Mouse (Mus musculus): ENCODE measurements around the gene Plekhm1.
"Not testable (repeated sequence)": the region's sequence is repeated elsewhere in the genome, so short reads cannot be mapped to it uniquely, and the experiment has no call there.

Plekhm1 gene

GRCm38 (mm10) chr11:103411981-103412949 is at the start of gene Plekhm1:
Plekhm1 (minus strand) TSS chr11:103412687.
- DNase-seq (ENCODE audit: low read depth, low spot score): peak; percentile 94

DNA sequence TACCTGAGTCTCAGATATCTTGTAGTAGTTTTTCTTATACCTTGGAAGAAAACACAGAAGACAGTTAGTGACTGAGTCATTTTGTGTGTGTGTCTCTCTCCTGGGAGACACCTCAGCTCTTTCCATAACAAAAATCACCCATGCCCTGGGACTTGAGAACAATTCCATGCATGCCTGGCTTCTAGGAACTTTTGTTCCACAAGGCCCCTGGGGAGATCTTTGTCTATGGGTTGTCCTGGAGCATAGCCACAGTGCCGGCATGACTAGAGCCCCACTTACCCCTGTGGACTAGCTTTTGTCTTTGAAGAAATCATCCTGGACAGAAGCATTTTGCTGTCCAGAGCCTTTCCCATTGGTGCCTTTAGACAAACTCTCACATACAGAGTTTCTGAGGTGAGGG is 38.6 kb upstream of the Plekhm1 start:
- not testable (repeated sequence) for DNase-seq (ENCODE audit: low read depth, low spot score)

GRCm38 (mm10) chr11:103449721-103450120 is 37.2 kb upstream of the Plekhm1 start:
- not testable (repeated sequence) for DNase-seq (ENCODE audit: low read depth, low spot score)

- DNase-seq (ENCODE audit: low read depth, low spot score): no peak
Observed at GRCm38 (mm10) chr11:103443678-103444077, 31.2 kb upstream of the Plekhm1 start.

GRCm38 (mm10) chr11:103436282-103436681 is 23.8 kb upstream of the Plekhm1 start:
- DNase-seq (ENCODE audit: low read depth, low spot score): no peak

GRCm38 (mm10) chr11:103425031-103425430 is 12.5 kb upstream of the Plekhm1 start:
- no peak for DNase-seq (ENCODE audit: low read depth, low spot score)

DNA sequence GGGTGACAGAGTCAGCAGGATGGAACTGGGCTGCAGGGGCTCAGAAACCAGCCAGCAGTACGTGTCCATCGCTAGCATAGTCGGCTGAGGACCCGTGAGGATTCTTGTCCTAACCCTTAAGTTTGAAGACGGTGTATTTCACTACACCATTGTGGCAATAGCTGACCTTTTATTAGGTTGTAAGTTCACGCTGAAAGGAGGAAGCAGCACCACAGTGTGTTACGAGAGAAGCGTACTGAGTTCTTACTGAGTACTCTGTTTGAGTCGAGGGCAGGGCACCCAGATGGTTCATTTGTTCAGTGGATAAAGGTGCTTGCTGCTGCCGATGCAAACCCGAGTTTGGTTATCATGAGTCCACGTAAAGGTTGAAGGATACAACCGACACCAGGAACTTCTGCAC is 7.2 kb upstream of the Plekhm1 start:
- no peak for DNase-seq (ENCODE audit: low read depth, low spot score)

DNA sequence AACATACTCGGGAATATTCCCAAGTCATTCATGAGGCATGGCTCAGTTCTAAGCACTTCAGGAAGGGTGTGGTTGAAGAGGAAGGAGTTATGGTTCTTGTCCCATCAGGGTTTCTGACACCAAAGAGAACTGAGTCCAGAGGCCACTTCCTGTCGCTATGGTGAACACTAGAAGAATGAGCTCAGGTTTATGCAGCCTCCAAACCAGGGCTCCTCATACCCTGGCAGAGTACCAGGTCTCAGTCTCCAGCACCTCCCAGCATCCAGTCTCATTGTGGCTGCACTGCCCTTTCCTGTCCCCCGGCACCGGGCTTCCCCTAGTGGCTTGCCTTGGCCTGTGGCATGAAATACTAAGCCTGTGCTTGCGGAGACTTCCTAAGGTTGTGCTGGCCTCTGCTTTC is 6.7 kb upstream of the Plekhm1 start:
- no peak for DNase-seq (ENCODE audit: low read depth, low spot score)

DNA sequence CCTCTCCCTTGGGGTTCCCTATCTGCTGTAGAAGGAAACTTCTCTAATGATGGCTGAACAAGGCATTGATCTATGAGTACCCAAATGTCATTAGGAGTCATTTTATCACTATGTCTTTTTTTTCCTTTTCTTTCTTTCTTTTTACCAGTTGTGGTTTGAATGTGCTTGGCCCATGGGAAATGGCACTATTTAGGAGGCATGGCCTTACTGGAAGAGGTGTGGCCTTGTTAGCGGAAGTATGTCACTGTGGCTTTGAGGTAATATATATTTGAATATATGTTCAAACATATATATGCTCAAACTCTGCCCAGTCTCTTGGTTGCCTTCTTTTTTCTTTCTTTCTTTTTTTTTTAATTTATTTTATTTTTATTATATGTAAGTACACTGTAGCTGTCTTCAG is 1.0 kb upstream of the Plekhm1 start:
- no peak for DNase-seq (ENCODE audit: low read depth, low spot score)

- DNase-seq (ENCODE audit: low read depth, low spot score): no peak
Observed at GRCm38 (mm10) chr11:103412950-103413423, 500 bp upstream of the Plekhm1 start.

DNA sequence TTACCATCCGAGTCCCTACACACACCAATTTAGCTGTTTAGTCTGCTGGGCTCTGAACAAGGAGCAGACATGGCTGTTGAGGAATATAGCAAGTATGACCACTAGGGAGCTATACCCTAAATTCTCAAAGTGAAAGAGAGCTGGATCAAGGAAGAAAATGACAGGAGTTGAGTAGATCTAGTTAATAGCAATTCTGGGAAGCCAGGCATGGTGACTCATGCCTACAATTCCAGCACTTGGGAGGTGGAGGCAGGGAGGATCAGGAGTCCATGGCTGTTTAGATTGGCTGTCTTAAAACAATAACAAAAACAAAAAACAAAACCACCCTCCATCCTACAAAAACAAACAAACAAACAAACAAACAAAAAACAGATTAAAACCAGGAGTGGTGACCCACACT is 1.2 kb downstream of the Plekhm1 start:
- DNase-seq (ENCODE audit: low read depth, low spot score): no peak

DNA sequence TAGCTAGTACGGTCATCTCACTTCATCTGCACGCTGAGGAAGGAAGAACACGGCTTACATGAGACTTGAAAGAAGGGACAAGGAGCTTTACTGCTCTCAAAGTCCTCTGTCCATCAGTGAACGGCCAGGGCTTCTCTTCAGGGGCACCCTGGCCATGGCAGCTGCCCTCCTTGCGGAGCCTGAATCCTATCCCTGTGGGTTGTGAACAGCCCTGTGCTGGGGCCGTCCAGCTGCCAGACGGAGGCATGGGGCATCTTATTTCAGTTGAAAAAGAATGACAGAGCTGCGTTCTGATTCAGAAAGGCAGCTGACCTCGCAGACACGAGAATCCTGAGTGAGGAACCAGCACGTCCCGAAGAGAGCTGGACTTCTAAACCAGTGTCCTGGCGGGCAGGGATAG is 3.6 kb downstream of the Plekhm1 start:
- no peak for DNase-seq (ENCODE audit: low read depth, low spot score)

GRCm38 (mm10) chr11:103407136-103407535 is 5.4 kb downstream of the Plekhm1 start:
- not testable (repeated sequence) for DNase-seq (ENCODE audit: low read depth, low spot score)

DNA sequence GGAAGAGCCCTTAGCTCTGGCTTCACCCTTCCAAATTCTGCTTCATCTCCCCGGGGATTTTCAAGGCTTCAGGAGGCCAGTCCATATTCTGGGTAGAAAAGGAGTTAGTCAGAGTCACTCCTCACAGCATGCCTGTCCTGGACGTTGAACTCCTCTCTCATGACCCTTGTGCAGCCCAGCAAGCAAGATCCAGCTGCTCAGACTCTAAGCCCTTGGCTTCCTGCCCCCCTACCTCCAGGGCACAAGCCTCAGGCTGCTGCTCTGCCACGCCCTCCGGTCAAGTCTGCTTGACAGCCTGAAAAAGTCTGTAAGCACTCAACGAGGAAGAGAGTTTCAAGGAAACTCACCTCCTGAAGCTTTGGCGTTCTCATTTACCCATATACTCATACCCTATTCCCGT is 5.9 kb downstream of the Plekhm1 start:
- no peak for DNase-seq (ENCODE audit: low read depth, low spot score)

DNA sequence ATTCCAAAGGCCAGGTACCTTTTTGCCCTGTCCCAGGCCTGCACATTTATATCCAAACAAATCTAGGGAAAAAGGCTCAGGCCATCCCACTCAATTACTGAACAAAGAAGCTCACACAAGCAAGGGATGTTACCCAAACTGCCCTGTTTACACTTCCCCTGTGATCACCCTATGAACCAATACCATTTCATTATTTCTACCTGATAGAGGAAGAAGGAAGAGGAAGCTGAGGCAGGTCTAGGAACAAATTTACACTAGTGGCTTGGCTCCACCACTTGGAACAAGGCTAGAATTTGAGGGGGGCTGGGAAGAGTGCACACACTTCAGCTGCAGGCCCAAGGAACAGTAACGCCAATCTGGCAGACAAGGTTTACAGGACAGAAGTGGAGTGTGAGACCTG is 6.7 kb downstream of the Plekhm1 start:
- DNase-seq (ENCODE audit: low read depth, low spot score): no peak

DNA sequence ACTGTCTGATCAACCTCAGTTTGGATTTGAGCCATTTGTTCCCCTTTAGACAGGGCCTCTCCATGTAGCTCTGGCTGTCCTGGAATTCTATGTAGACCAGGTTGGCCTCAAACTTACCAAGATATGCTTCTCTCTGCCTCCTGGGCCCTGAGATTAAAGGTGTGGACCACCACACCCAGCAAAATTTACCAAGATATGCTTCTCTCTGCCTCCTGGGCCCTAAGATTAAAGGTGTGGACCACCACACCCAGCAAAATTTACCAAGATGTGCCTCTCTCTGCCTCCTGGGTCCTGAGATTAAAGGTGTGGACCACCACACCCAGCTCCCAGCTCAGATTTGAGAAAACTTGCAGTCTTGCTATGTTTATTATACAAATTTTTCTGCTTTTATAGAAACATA is 7.9 kb downstream of the Plekhm1 start:
- no peak for DNase-seq (ENCODE audit: low read depth, low spot score)

DNA sequence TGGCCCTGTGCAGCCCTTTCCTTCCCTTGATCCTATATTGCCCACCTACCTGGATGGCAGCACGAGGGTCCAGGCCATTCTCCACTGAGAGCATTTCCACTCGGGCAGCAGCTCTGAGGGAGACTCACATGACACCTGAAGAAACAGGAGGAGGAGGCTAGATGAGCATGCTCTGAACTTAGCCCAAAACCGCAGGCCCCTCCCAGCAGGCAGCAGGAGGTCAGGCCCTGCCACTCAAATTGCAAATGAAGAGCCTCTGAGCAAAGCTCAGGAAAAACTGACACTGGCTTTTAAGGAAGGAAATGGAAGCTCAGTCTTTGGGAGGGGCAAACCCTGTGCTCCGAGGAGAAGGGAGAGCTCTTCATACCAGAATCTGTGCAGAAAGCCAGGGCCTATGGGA is 8.7 kb downstream of the Plekhm1 start:
- DNase-seq (ENCODE audit: low read depth, low spot score): no peak

- no peak for DNase-seq (ENCODE audit: low read depth, low spot score)
Observed at GRCm38 (mm10) chr11:103402738-103403137, 9.7 kb downstream of the Plekhm1 start.

- no peak for DNase-seq (ENCODE audit: low read depth, low spot score)
Observed at GRCm38 (mm10) chr11:103402198-103402597, 10.3 kb downstream of the Plekhm1 start.

GRCm38 (mm10) chr11:103399986-103400385 is 12.5 kb downstream of the Plekhm1 start:
- DNase-seq (ENCODE audit: low read depth, low spot score): no peak

DNA sequence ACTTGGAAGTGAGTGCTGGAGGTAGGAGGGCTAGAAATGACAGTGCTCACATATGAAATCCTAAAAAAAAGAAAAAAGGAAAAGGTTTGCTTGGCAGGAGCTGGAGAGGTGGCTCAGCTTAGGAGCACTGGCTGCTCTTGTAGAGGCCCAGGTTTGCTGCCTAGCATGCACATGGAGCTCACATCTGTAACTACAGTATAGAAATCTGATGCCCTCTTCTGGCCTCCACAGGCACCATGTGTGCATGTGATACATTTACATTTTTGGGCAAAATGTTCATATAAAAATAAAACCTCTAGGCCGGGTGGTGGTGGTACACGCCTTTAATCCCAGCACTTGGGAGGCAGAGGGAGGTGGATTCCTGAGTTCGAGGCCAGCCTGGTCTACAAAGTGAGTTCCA is 13.4 kb downstream of the Plekhm1 start:
- no peak for DNase-seq (ENCODE audit: low read depth, low spot score)

GRCm38 (mm10) chr11:103396682-103397081 is 15.8 kb downstream of the Plekhm1 start:
- no peak for DNase-seq (ENCODE audit: low read depth, low spot score)

DNA sequence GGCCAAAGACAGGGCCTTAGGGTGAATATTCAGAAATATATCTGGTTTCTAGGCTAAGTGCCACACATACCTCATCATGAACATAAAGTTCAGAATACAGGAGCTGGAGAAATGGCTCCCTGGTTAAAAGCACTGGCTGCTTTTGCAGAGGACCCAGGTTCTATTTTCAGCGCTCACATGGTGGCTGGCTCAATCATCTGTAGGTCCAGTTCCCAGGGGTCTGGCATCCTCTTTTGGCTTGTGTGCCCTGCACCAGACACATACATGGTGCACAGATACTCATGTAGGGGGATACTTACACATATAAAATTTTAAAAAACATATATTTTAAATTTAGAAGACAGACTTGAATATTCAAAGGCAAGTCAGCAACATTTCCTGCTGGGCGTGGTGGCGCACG is 16.3 kb downstream of the Plekhm1 start:
- DNase-seq (ENCODE audit: low read depth, low spot score): no peak

All from mesoderm, embryonic 11.5 days (tissue).